Mouse (Mus musculus) hindbrain, embryonic 10.5 days (tissue): ENCODE measurements around the gene Igsf9. TPM values are rescaled to one million over a fixed set of nuclear protein-coding genes. Genes with fewer than 3 reads are reported as not detected.

Source experiments
- DNase-seq: peaks from one replicate; pipeline ENCODE4 v3.0.0-alpha.2; 2017; ENCODE audit warnings: low spot score
- H3K27ac ChIP-seq: fragments of 300-500 bp; sonication (generic); 2 replicates; pipeline ENCODE4 v1.5.1; 2016; ENCODE audit warnings: mild to moderate bottlenecking, moderate library complexity
- H3K27me3 ChIP-seq: fragments of 300-500 bp; sonication (generic); 2 replicates; pipeline ENCODE4 v1.6.1; 2016; ENCODE audit warnings: mild to moderate bottlenecking; ENCODE audit not compliant: poor library complexity, insufficient read depth, severe bottlenecking
- H3K36me3 ChIP-seq: fragments of 300-500 bp; sonication (generic); 2 replicates; pipeline ENCODE4 v1.6.1; 2016; ENCODE audit warnings: mild to moderate bottlenecking, moderate library complexity
- H3K4me1 ChIP-seq: fragments of 300-500 bp; sonication (generic); replicated peaks from 2 replicates; pipeline ENCODE4 v1.6.1; 2016; ENCODE audit warnings: mild to moderate bottlenecking
- H3K4me3 ChIP-seq: fragments of 300-500 bp; sonication (generic); 2 replicates; pipeline ENCODE4 v1.5.1; 2016; ENCODE audit warnings: mild to moderate bottlenecking, moderate library complexity
- H3K9me3 ChIP-seq: fragments of 300-500 bp; sonication (generic); 2 replicates; pipeline ENCODE4 v1.6.1; 2016; ENCODE audit warnings: mild to moderate bottlenecking, moderate library complexity
- WGBS: fragments of 180-500 bp; shearing (Covaris S2); methylation state at CpG from one replicate; pipeline ENCODE4 v1.1.7; 2016; 5-methylcytosine and 5-hydroxymethylcytosine counted together
- polyA plus RNA-seq: library from polyadenylated mRNA; unstranded; fragments of >200 nt; fragmentation: Nextera tagmentation; extraction: Ambion mirVana; gene quantifications from 2 replicates; pipeline ENCODE4 v1.2.1, GENCODE M21; 2016

The Igsf9 gene
- polyA plus RNA-seq, 1 experiment from 2014 or later: 74.1 TPM

DNA sequence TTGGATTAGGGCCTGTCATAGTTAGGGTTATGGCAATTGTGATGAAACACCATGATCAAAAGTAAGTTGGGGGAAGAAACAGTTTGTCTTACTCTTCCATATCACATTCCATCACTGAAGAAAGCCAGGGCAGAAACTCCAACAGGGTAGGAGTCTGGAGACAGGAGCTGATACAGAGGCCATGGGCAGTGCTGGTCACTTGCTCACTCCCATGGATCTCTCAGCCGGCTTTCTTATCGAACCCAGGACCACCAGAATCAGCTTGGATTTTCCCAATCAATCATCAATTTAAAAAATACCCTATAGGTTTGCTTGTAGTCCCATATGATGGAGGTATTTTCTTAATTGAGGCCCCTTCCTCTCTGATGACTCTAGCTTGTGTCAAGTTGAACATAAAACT, 27.8 kb upstream of the Igsf9 start:
- WGBS: 96% methylated on average over 2 of the region's 2 CpGs
- no peaks in the 10 kb centered on the region for H3K9me3 ChIP-seq
- DNase-seq: no peak
- H3K4me1 ChIP-seq: peaks cover 18% of the 10 kb centered on the region
- H3K4me3 ChIP-seq: no peak overlapping the region
- peaks cover 2% of the 10 kb centered on the region; the same call in 1 of the 2 replicates for H3K27me3 ChIP-seq
- H3K36me3 ChIP-seq: no peaks in the 10 kb centered on the region
- H3K27ac ChIP-seq: no peak overlapping the region

DNA sequence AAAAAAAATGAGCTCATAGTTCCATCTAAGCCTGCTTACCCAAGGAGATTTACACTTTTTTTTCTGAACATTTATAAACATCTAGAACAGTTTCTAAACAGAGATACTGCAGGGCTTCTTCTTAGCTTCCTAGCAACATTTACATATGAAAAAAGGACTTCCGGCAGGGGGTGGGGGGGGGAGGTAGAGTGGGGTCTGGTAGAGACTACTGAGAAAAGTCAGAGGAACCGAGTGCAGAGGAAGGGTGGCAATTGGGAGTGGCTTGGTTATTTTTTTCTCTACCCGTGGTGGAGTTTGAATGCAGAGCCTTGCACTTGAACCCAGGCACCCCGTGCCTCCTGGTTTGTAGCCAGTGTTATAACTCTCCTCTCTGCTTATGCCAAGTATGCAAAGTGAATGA, 26.2 kb upstream of the Igsf9 start:
- H3K4me1 ChIP-seq: peaks cover 18% of the 10 kb centered on the region
- 8% methylated on average over 4 of the region's 4 CpGs for WGBS
- no peak for DNase-seq

GRCm38 (mm10) chr1:172456001-172456677, 25.4 kb upstream of the Igsf9 start:
- Histone ChIP-seq H3K4me3 (no peak overlapping the region), H3K4me1 (peaks cover 11% of the 10 kb centered on the region; the same call in 1 of the 2 replicates), H3K27me3 (no peaks in the 10 kb centered on the region), H3K27ac (no peak overlapping the region), H3K9me3 (no peaks in the 10 kb centered on the region), H3K36me3 (no peaks in the 10 kb centered on the region)
- 73% methylated on average over 7 of the region's 7 CpGs for WGBS
- no peak for DNase-seq

More for the DNA sequence above, 26.2 kb upstream of the Igsf9 start:
- Histone ChIP-seq H3K9me3 (no peaks in the 10 kb centered on the region), H3K4me3 (no peak overlapping the region), H3K27me3 (peaks cover 2% of the 10 kb centered on the region; the same call in 1 of the 2 replicates), H3K36me3 (no peaks in the 10 kb centered on the region), H3K27ac (no peak overlapping the region)

- Histone ChIP-seq H3K27ac (no peak overlapping the region), H3K36me3 (no peaks in the 10 kb centered on the region), H3K27me3 (no peaks in the 10 kb centered on the region), H3K9me3 (no peaks in the 10 kb centered on the region), H3K4me1 (peaks cover 9% of the 10 kb centered on the region; the same call in 1 of the 2 replicates), H3K4me3 (no peak overlapping the region)
- WGBS: 95% methylated on average over 3 of the region's 3 CpGs
- DNase-seq: no peak
These were observed 24.4 kb upstream of the Igsf9 start for GRCm38 (mm10) chr1:172457196-172457595.

- H3K27ac ChIP-seq: no peak overlapping the region
- no peaks in the 10 kb centered on the region for H3K36me3 ChIP-seq
- H3K4me3 ChIP-seq: no peak overlapping the region
- H3K4me1 ChIP-seq: peaks cover 9% of the 10 kb centered on the region; the same call in 1 of the 2 replicates
- H3K9me3 ChIP-seq: no peaks in the 10 kb centered on the region
- H3K27me3 ChIP-seq: no peaks in the 10 kb centered on the region
- WGBS: 83% methylated on average over 3 of the region's 3 CpGs
- no peak for DNase-seq
These were observed 23.5 kb upstream of the Igsf9 start for GRCm38 (mm10) chr1:172458041-172458440.

DNA sequence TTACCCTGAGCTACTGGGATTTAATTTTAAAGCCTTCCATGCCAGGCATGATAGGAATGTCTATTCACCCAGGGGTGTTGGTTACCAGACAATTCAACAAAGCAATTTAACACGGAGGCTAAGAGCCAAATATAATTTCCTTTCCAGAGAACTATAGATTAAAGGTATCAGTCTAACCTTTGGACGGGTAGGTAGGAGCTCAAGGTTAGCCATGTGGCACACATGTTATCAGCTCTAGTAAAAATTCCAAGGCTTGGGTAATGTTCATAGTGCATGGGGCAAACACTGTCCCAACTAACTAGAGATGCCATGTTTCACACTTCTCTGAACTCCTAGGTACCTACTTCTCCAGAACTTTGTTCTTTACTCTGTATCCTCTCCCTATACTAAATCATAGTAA, 20.0 kb upstream of the Igsf9 start:
- H3K9me3 ChIP-seq: no peaks in the 10 kb centered on the region
- H3K36me3 ChIP-seq: no peaks in the 10 kb centered on the region
- no peaks in the 10 kb centered on the region for H3K27me3 ChIP-seq
- WGBS: 81% methylated on average over 2 of the region's 2 CpGs
- no peak overlapping the region for H3K4me3 ChIP-seq
- no peak overlapping the region for H3K27ac ChIP-seq
- 0 out of 2 replicates have a peak, but pooled peaks cover 4% of the 10 kb centered on the region for H3K4me1 ChIP-seq
- DNase-seq: no peak

- no peaks in the 10 kb centered on the region for H3K9me3 ChIP-seq
- H3K27me3 ChIP-seq: no peaks in the 10 kb centered on the region
- 0 out of 2 replicates have a peak, but pooled peaks cover 4% of the 10 kb centered on the region for H3K4me1 ChIP-seq
- DNase-seq: no peak
- no peak overlapping the region for H3K4me3 ChIP-seq
- 83% methylated on average over 3 of the region's 3 CpGs for WGBS
- no peaks in the 10 kb centered on the region for H3K36me3 ChIP-seq
- no peak overlapping the region for H3K27ac ChIP-seq
These were observed 19.1 kb upstream of the Igsf9 start for GRCm38 (mm10) chr1:172462534-172462933.

DNA sequence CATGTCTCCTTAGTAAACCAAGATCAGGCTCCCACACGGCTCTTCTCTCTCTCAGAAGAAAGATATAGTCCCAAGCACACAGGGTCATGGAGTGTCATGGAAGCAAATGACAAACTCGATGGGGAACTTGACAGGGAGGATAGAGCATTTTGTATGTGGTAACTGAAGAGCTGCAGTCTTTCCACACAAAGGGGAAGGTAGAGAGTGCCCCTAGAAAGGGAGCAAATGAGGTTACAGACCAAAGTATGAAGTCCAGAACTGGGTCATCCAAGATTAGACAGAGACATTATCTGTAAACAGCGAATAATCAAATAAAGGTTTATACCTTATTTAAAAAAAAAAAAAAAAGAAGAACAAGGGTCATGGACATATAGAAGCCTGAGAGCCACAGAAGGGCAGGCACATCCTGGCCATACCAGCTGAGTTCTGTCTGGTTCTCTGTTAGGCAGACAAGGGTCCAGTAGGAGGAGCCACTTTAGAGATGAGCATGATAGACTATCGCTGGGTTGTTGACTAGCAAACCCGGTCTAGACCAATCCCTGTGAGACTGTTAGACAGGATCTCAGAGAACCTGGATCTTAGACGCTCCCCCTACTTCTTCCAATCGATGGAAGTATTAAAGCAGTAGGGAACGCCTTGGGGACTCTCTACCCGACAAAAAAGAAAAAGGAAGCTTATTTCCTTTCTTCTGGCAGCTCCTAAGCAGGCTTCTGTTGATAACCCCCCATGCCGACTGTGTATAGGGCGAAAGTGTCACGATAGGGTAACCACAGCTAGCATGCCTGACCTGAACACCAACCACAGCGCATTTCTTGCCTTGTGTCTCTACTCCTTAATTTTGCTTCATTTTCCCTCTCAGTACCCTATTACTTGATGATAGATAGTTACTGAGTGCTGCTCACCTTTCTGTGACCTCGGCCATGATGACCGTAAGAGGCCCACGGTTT, 17.9 kb upstream of the Igsf9 start:
- Histone ChIP-seq H3K36me3 (no peaks in the 10 kb centered on the region), H3K9me3 (no peaks in the 10 kb centered on the region), H3K27me3 (no peaks in the 10 kb centered on the region), H3K27ac (no peak overlapping the region), H3K4me3 (no peak overlapping the region), H3K4me1 (peaks cover 4% of the 10 kb centered on the region; the same call in 1 of the 2 replicates)
- WGBS: 88% methylated on average over 16 of the region's 16 CpGs
- no peak for DNase-seq

- no peaks in the 10 kb centered on the region for H3K9me3 ChIP-seq
- H3K4me3 ChIP-seq: no peak overlapping the region
- H3K36me3 ChIP-seq: no peaks in the 10 kb centered on the region
- 79% methylated on average over 11 of the region's 11 CpGs for WGBS
- no peaks in the 10 kb centered on the region for H3K27me3 ChIP-seq
- peaks cover 13% of the 10 kb centered on the region; the same call in 1 of the 2 replicates for H3K4me1 ChIP-seq
- no peak for DNase-seq
- no peak overlapping the region for H3K27ac ChIP-seq
These were observed 13.2 kb upstream of the Igsf9 start for GRCm38 (mm10) chr1:172468301-172468877.

GRCm38 (mm10) chr1:172469373-172469772, 12.2 kb upstream of the Igsf9 start:
- no peak overlapping the region for H3K27ac ChIP-seq
- H3K27me3 ChIP-seq: no peaks in the 10 kb centered on the region
- DNase-seq: no peak
- H3K4me1 ChIP-seq: peaks cover 13% of the 10 kb centered on the region; the same call in 1 of the 2 replicates
- WGBS: 82% methylated on average over 5 of the region's 5 CpGs
- no peaks in the 10 kb centered on the region for H3K36me3 ChIP-seq
- H3K9me3 ChIP-seq: no peaks in the 10 kb centered on the region
- H3K4me3 ChIP-seq: no peak overlapping the region

DNA sequence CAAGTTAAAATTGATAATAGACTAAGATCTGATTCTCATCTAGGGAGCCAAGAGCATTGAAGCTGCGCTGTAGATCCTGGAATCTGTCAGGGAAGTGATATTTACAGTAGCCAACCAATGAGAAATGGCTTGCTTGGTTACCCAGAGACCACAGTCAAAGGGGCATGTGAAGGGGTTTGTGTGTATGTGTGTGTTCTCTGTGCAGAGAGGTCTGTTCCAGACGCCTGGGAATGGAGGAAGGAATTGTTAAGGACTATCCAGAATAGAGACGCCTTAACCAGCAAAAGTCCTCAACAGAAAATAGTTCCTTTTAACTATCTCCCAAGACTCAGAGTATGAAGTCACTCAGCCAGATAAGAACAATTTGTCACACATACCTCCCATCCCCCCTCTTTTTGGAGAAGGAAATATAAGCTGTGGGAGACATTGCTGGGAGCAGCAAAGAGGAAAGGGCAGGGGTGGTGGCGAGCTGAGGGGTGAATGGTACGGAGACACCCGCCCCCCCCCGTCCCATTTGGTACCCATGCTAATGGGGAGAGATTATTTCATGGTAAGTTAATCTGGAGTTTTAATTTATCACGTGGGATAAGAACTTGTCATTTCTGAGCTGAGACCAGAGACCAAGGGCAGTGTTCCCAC, 11.7 kb upstream of the Igsf9 start:
- Histone ChIP-seq H3K4me3 (no peak overlapping the region), H3K36me3 (no peaks in the 10 kb centered on the region), H3K9me3 (no peaks in the 10 kb centered on the region), H3K27ac (no peak overlapping the region), H3K27me3 (no peaks in the 10 kb centered on the region), H3K4me1 (peaks cover 13% of the 10 kb centered on the region; the same call in 1 of the 2 replicates)
- 64% methylated on average over 8 of the region's 8 CpGs for WGBS
- DNase-seq: no peak

DNA sequence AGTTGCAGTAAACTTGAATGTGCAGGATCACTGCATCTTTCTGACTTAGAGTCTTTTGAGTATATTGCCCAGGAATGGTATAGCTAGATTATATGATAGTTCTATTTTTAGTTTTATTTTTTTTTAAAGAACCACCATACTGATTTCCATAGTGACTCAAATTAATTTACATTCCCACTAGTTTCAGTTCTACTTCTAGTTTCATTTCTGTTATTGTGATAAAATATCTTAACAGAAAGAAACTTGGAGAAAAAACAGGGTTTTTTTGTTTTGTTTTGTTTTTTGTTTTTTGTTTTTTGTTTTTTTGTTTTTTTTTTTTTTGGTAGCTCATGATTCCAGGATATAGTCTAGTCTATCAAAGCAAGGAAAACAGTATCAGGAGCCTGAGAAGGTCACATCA, 8.7 kb upstream of the Igsf9 start:
- H3K9me3 ChIP-seq: no peaks in the 10 kb centered on the region
- H3K27ac ChIP-seq: no peak overlapping the region
- no peaks in the 10 kb centered on the region for H3K36me3 ChIP-seq
- H3K27me3 ChIP-seq: no peaks in the 10 kb centered on the region
- no peak overlapping the region for H3K4me3 ChIP-seq
- DNase-seq: no peak
- peaks cover 8% of the 10 kb centered on the region; the same call in 1 of the 2 replicates for H3K4me1 ChIP-seq
